Mouse (Mus musculus) hindbrain, embryonic 16.5 days (tissue): ENCODE data around the gene Olfr1161. TPM values are rescaled to one million over a fixed set of nuclear protein-coding genes. Genes with fewer than 3 reads are reported as not detected.
"Not testable (repeated sequence)": the region's sequence is repeated elsewhere in the genome, so short reads cannot be mapped to it uniquely, and the experiment has no call there.

Source experiments
- ATAC-seq: fragments of 200-750 bp; cut with Nextera tagmentation; 2 replicates; pipeline ENCODE4 v1.8.0; 2017; ENCODE audit warnings: moderate TSS enrichment, moderate library complexity
- H3K27ac ChIP-seq: fragments of 300-500 bp; sonication (generic); 2 replicates; pipeline ENCODE4 v1.5.1; 2014; ENCODE audit warnings: low read depth, mild to moderate bottlenecking, control low read depth, low read length, moderate library complexity
- H3K27me3 ChIP-seq: fragments of 300-500 bp; sonication (generic); replicated peaks from 2 replicates; pipeline ENCODE4 v1.6.1; 2014; ENCODE audit warnings: low read length; ENCODE audit not compliant: control insufficient read depth, insufficient read depth
- H3K36me3 ChIP-seq: fragments of 300-500 bp; sonication (generic); 2 replicates; pipeline ENCODE4 v1.6.1; 2014; ENCODE audit warnings: mild to moderate bottlenecking, low read length, moderate library complexity, mixed read lengths; ENCODE audit not compliant: control insufficient read depth, insufficient read depth
- H3K4me1 ChIP-seq: fragments of 300-500 bp; sonication (generic); 2 replicates; pipeline ENCODE4 v1.6.1; 2014; ENCODE audit warnings: low read depth, low read length; ENCODE audit not compliant: control insufficient read depth, insufficient read depth
- H3K4me2 ChIP-seq: fragments of 300-500 bp; sonication (generic); 2 replicates; pipeline ENCODE4 v1.6.1; 2014; ENCODE audit warnings: mild to moderate bottlenecking, low read length, control low read depth, moderate library complexity
- H3K4me3 ChIP-seq: fragments of 300-500 bp; sonication (generic); 2 replicates; pipeline ENCODE4 v1.5.1; 2014; ENCODE audit warnings: mild to moderate bottlenecking, low read length, control low read depth, moderate library complexity
- H3K9ac ChIP-seq: fragments of 300-500 bp; sonication (generic); 2 replicates; pipeline ENCODE4 v1.6.1; 2014; ENCODE audit warnings: low read depth, mild to moderate bottlenecking, control low read depth, low read length, moderate library complexity
- H3K9me3 ChIP-seq: fragments of 300-500 bp; sonication (generic); 2 replicates; pipeline ENCODE4 v1.6.1; 2014; ENCODE audit warnings: mild to moderate bottlenecking, low read length, moderate library complexity; ENCODE audit not compliant: control insufficient read depth
- WGBS: fragments of 180-500 bp; shearing (Covaris S2); extraction: QIAGEN DNeasy Blood & Tissue Kit; methylation state at CpG from one replicate; pipeline ENCODE4 v1.1.7; 2014; 5-methylcytosine and 5-hydroxymethylcytosine counted together
- polyA plus RNA-seq: library from polyadenylated mRNA; unstranded; fragments of >200 nt; fragmentation: Nextera tagmentation; extraction: Ambion mirVana; gene quantifications from 2 replicates; pipeline ENCODE4 v1.2.1, GENCODE M21; 2015

Gene Olfr1161
- not detected in 2 replicates for polyA plus RNA-seq

- H3K4me1 ChIP-seq, H3K9ac ChIP-seq, H3K36me3 ChIP-seq, H3K4me2 ChIP-seq, H3K9me3 ChIP-seq, H3K27me3 ChIP-seq, H3K27ac ChIP-seq, ATAC-seq, H3K4me3 ChIP-seq: not testable (repeated sequence)
- 89% methylated on average over 1 of the region's 1 CpGs for whole genome bisulfite sequencing
These were observed at the start of gene Olfr1161 for GRCm38 (mm10) chr2:88022474-88022873. Gene Olfr1161, plus strand, starts transcription at chr2:88022774.

- no peak within 1 kb of the TSS for H3K9ac ChIP-seq
- H3K9me3 ChIP-seq, result no peaks in the 10 kb centered on the region
- H3K27ac ChIP-seq, result no peak within 1 kb of the TSS
- no peaks in the 10 kb centered on the region for H3K27me3 ChIP-seq
- H3K36me3 ChIP-seq, result no peaks in the 10 kb centered on the region
- H3K4me2 ChIP-seq, result no peak within 1 kb of the TSS
- H3K4me1 ChIP-seq, result no peaks in the 10 kb centered on the region
- no peak for ATAC-seq
- no peak within 1 kb of the TSS for H3K4me3 ChIP-seq
- WGBS, result 78% methylated on average over 3 of the region's 3 CpGs
These were observed 48.0 kb upstream of the Olfr1161 start, which contains the start of gene Olfr74 for GRCm38 (mm10) chr2:87974563-87974962. Gene Olfr74, minus strand, starts transcription at chr2:87974663.

- no peaks in the 10 kb centered on the region for H3K9me3 ChIP-seq
- H3K4me2 ChIP-seq, result no peak within 1 kb of the TSS
- ATAC-seq, result no peak
- H3K9ac ChIP-seq, result no peak within 1 kb of the TSS
- H3K27me3 ChIP-seq, result no peaks in the 10 kb centered on the region
- no peaks in the 10 kb centered on the region for H3K36me3 ChIP-seq
- H3K27ac ChIP-seq, result no peak within 1 kb of the TSS
- no peak within 1 kb of the TSS for H3K4me3 ChIP-seq
- H3K4me1 ChIP-seq, result no peaks in the 10 kb centered on the region
These were observed 32.8 kb upstream of the Olfr1161 start, which contains the start of gene Olfr1158 for GRCm38 (mm10) chr2:87989813-87990212. Gene Olfr1158, plus strand, starts transcription at chr2:87990113.

- Histone ChIP-seq H3K27ac (no peak within 1 kb of the TSS), H3K9me3 (no peaks in the 10 kb centered on the region; the same call in 1 of the 2 replicates), H3K4me1 (no peaks in the 10 kb centered on the region), H3K27me3 (no peaks in the 10 kb centered on the region), H3K36me3 (no peaks in the 10 kb centered on the region), H3K4me3 (no peak within 1 kb of the TSS), H3K9ac (no peak within 1 kb of the TSS), H3K4me2 (no peak within 1 kb of the TSS)
- no peak for ATAC-seq
These were observed 14.9 kb upstream of the Olfr1161 start, which contains the start of gene Olfr1160 for GRCm38 (mm10) chr2:88007515-88008318. Gene Olfr1160, minus strand, starts transcription at chr2:88008268.

- no peak within 1 kb of the TSS for H3K9ac ChIP-seq
- no peak within 1 kb of the TSS for H3K27ac ChIP-seq
- ATAC-seq, result no peak
- H3K9me3 ChIP-seq, result no peaks in the 10 kb centered on the region
- H3K36me3 ChIP-seq, result no peaks in the 10 kb centered on the region
- H3K4me2 ChIP-seq, result no peak within 1 kb of the TSS
- H3K4me1 ChIP-seq, result no peaks in the 10 kb centered on the region
- H3K27me3 ChIP-seq, result no peaks in the 10 kb centered on the region
- H3K4me3 ChIP-seq, result no peak within 1 kb of the TSS
These were observed 15.0 kb downstream of the Olfr1161 start, which contains the start of gene Olfr73 for GRCm38 (mm10) chr2:88037599-88037998. Gene Olfr73, minus strand, starts transcription at chr2:88037699.

GRCm38 (mm10) chr2:88051029-88051428 is 28.5 kb downstream of the Olfr1161 start, which contains the start of gene Olfr1162:
Gene Olfr1162, minus strand, starts transcription at chr2:88051129.
- H3K36me3 ChIP-seq, result no peaks in the 10 kb centered on the region
- 82% methylated on average over 1 of the region's 1 CpGs for WGBS
- no peak within 1 kb of the TSS for H3K27ac ChIP-seq
- H3K4me2 ChIP-seq, result no peak within 1 kb of the TSS
- H3K9ac ChIP-seq, result no peak within 1 kb of the TSS
- H3K4me1 ChIP-seq, result no peaks in the 10 kb centered on the region
- no peaks in the 10 kb centered on the region for H3K9me3 ChIP-seq
- no peak for ATAC-seq
- no peaks in the 10 kb centered on the region for H3K27me3 ChIP-seq
- H3K4me3 ChIP-seq, result no peak within 1 kb of the TSS

- no peak overlapping the region for H3K27ac ChIP-seq
- no peak overlapping the region for H3K4me3 ChIP-seq
- 74% methylated on average over 2 of the region's 2 CpGs for WGBS
- no peaks in the 10 kb centered on the region for H3K4me1 ChIP-seq
- H3K36me3 ChIP-seq, result no peaks in the 10 kb centered on the region
- ATAC-seq, result no peak
- H3K9ac ChIP-seq, result no peak overlapping the region
- H3K4me2 ChIP-seq, result no peak overlapping the region
- no peaks in the 10 kb centered on the region for H3K9me3 ChIP-seq
- no peaks in the 10 kb centered on the region for H3K27me3 ChIP-seq
These were observed 41.0 kb downstream of the Olfr1161 start for GRCm38 (mm10) chr2:88063587-88063986.

GRCm38 (mm10) chr2:88071730-88072129 is 49.2 kb downstream of the Olfr1161 start, which contains the start of gene Olfr1163:
Gene Olfr1163, minus strand, starts transcription at chr2:88071830.
- Histone ChIP-seq H3K4me2 (no peak within 1 kb of the TSS), H3K27me3 (no peaks in the 10 kb centered on the region), H3K36me3 (no peaks in the 10 kb centered on the region), H3K9ac (no peak within 1 kb of the TSS), H3K4me1 (no peaks in the 10 kb centered on the region), H3K9me3 (no peaks in the 10 kb centered on the region), H3K4me3 (no peak within 1 kb of the TSS), H3K27ac (no peak within 1 kb of the TSS)
- ATAC-seq, result no peak
